20 mouse cellular contexts compared by ENCODE assay signal in the genomic region with DNA sequence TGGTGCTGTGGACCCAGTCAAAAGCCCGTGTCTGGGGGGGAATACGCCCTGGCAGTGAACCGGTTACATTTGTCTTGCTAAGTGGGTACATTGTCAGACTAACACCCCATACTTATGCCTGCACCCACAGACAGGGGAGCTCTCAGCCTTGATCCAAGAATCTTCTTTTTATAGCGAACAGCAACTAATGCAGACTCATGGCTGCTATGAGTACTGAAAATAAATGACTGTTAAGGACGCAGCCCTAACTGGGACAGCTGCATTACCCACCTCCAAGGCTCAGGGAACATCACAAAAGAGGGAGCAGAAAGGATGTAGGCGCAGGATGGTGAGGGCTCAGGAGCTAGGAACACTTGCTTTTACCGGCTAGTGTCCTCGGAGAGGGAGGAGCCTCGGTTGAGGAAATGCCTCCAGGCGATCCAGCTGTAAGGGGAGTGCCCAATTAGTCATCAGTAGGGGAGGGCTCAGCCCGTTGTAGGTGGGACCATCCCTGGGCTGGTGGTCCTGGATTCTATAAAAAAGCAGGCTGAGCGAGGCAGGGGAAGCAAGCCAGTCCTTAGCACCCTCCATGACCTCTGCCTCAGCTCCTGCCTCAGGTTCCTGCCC. TPM values are rescaled to one million over a fixed set of nuclear protein-coding genes. Genes with fewer than 3 reads are reported as not detected.
DNase-seq lines count a peak whose midpoint lies in the region; ATAC-seq and TF ChIP-seq lines count a peak whose summit lies in the region.
"Had no signal": no experiment of that assay in that cellular context is flagged by ENCODE, and none has a peak within 500 bp of the region (broad histone marks: within the 10 kb centered on the region; RNA-seq: fewer than 3 reads in every experiment).

No protein-coding gene starts in this region.

- H3K4me1 ChIP-seq in limb, embryonic 13.5 days, result peaks cover 7% of the 10 kb centered on the region; the same call in 1 of the 2 replicates
- peaks cover 5% of the 10 kb centered on the region; the same call in 1 of the 2 replicates for H3K4me1 ChIP-seq in limb, embryonic 10.5 days
- H3K4me1 ChIP-seq in ES-E14 (ENCODE audit: control insufficient read depth in 2 of 2, insufficient read depth in 2 of 2, low read length in 2 of 2, poor library complexity in 1 of 2), result peaks cover 14 to 21% of the 10 kb centered on the region in 2 experiments
- H3K4me1 ChIP-seq in stomach, postnatal 0 days (replicated peaks; ENCODE audit: control insufficient read depth, insufficient read depth), result no peaks in the 10 kb centered on the region
- H3K4me1 ChIP-seq: embryonic facial prominence, embryonic 15.5 days; liver, embryonic 13.5 days; midbrain, embryonic 10.5 days; neural tube, embryonic 12.5 days had no signal

- no peaks in the 10 kb centered on the region; the same call in 1 of the 2 replicates for H3K27me3 ChIP-seq in limb, embryonic 13.5 days
- H3K27me3 ChIP-seq in limb, embryonic 10.5 days (ENCODE audit: low read depth, poor library complexity, severe bottlenecking), result peaks cover 3% of the 10 kb centered on the region; the same call in 1 of the 2 replicates
- no peaks in the 10 kb centered on the region for H3K27me3 ChIP-seq in stomach, postnatal 0 days (ENCODE audit: control insufficient read depth, insufficient read depth, low read length)
- H3K27me3 ChIP-seq: embryonic facial prominence, embryonic 15.5 days; heart, embryonic 12.5 days; neural tube, embryonic 12.5 days had no signal

- H3K4me3 ChIP-seq in limb, embryonic 13.5 days, result no peak overlapping the region
- H3K4me3 ChIP-seq in limb, embryonic 10.5 days, result no peak overlapping the region
- H3K4me3 ChIP-seq in ES-E14 (ENCODE audit: insufficient read depth in 1 of 2, low read depth in 1 of 2, low read length in 2 of 2, poor library complexity in 1 of 2, severe bottlenecking in 1 of 2), result no peak overlapping the region
- H3K4me3 ChIP-seq in stomach, postnatal 0 days (ENCODE audit: low read depth, low read length), result no peak overlapping the region
- H3K4me3 ChIP-seq: embryonic facial prominence, embryonic 15.5 days; heart, embryonic 12.5 days; liver, embryonic 13.5 days; midbrain, embryonic 10.5 days; neural tube, embryonic 12.5 days had no signal

- no peak overlapping the region for H3K4me2 ChIP-seq in limb, embryonic 13.5 days (replicated peaks)
- H3K4me2 ChIP-seq in stomach, postnatal 0 days (replicated peaks; ENCODE audit: low read depth), result no peak overlapping the region
- H3K4me2 ChIP-seq: embryonic facial prominence, embryonic 15.5 days; heart, embryonic 12.5 days; hindbrain, embryonic 14.5 days; liver, embryonic 13.5 days; neural tube, embryonic 12.5 days had no signal

- 45% methylated on average over 12 of the region's 12 CpGs for WGBS in limb, embryonic 13.5 days
- 49% methylated on average over 12 of the region's 12 CpGs for WGBS in limb, embryonic 10.5 days
- 44% methylated on average over 12 of the region's 12 CpGs for WGBS in stomach, postnatal 0 days

- ATAC-seq in limb, embryonic 13.5 days (ENCODE audit: low FRiP score, low read depth), result 0 out of 2 replicates have a peak, but pooled peaks have one; percentile 24
- peak; percentile 38; the same call in 1 of the 2 replicates for ATAC-seq in stomach, postnatal 0 days (ENCODE audit: low FRiP score, low TSS enrichment)
- ATAC-seq: CD4-positive, CD25-positive, alpha-beta regulatory T cell, adult 4 months; Patski had no signal

- no peak for TF ChIP-seq CTCF in stomach, postnatal 0 days (IDR thresholded peaks at IDR 0.05; ENCODE audit: low read depth)

- in situ Hi-C loops in ES-E14 (cut with MboI; ENCODE audit: low sequenced_read_pairs in 2 of 2, unreplicated experiment in 2 of 2), result no loop called here

- H3K36me3 ChIP-seq in limb, embryonic 13.5 days, result peaks cover 17% of the 10 kb centered on the region
- peaks cover 18% of the 10 kb centered on the region for H3K36me3 ChIP-seq in limb, embryonic 10.5 days
- H3K36me3 ChIP-seq in ES-E14 (ENCODE audit: control insufficient read depth, insufficient read depth, low read length, poor library complexity, severe bottlenecking), result peaks cover 10% of the 10 kb centered on the region
- no peaks in the 10 kb centered on the region for H3K36me3 ChIP-seq in stomach, postnatal 0 days (ENCODE audit: control insufficient read depth, insufficient read depth, low read length)

- TF ChIP-seq EP300 in stomach, postnatal 0 days (optimal IDR thresholded peaks at IDR 0.05), result no peak

- no peak for DNase-seq in limb, embryonic 10.5 days (ENCODE audit: low spot score)
- peak; percentile 77 for DNase-seq in ES-E14 (ENCODE audit: low read depth, low spot score)
- DNase-seq in brain, adult 2 months (ENCODE audit: low read depth, low spot score), result peak; percentile 87
- no peak for DNase-seq in stomach, postnatal 0 days (ENCODE audit: low spot score)
- no peak for DNase-seq in testis, postnatal 10 days (ENCODE audit: low spot score)
- no peak for DNase-seq in urinary bladder, postnatal 10 days (ENCODE audit: low spot score)
- DNase-seq: adrenal gland, postnatal 36 days; cerebellum, adult 9-11 months; kidney, adult 11 months; kidney, postnatal 10 days; liver, embryonic 13.5 days; right cerebral cortex, postnatal 4 days had no signal

- H3K9ac ChIP-seq in limb, embryonic 13.5 days, result no peak overlapping the region
- H3K9ac ChIP-seq in ES-E14 (ENCODE audit: insufficient read depth, low read depth, low read length, poor library complexity, severe bottlenecking), result no peak overlapping the region
- no peak overlapping the region for H3K9ac ChIP-seq in stomach, postnatal 0 days (ENCODE audit: low read length)
- H3K9ac ChIP-seq: embryonic facial prominence, embryonic 15.5 days; heart, embryonic 12.5 days; hindbrain, embryonic 14.5 days; liver, embryonic 13.5 days; neural tube, embryonic 12.5 days had no signal

- no peak overlapping the region for H3K27ac ChIP-seq in limb, embryonic 13.5 days
- no peak overlapping the region for H3K27ac ChIP-seq in limb, embryonic 10.5 days
- H3K27ac ChIP-seq in ES-E14 (ENCODE audit: insufficient read depth, low read depth, low read length, poor library complexity, severe bottlenecking), result no peak overlapping the region
- H3K27ac ChIP-seq in stomach, postnatal 0 days (replicated peaks), result no peak overlapping the region
- H3K27ac ChIP-seq: embryonic facial prominence, embryonic 15.5 days; hindbrain, embryonic 14.5 days; liver, embryonic 13.5 days; midbrain, embryonic 10.5 days; neural tube, embryonic 12.5 days had no signal

- no peaks in the 10 kb centered on the region for H3K9me3 ChIP-seq in limb, embryonic 13.5 days
- H3K9me3 ChIP-seq in limb, embryonic 10.5 days (replicated peaks), result no peaks in the 10 kb centered on the region
- no peaks in the 10 kb centered on the region for H3K9me3 ChIP-seq in ES-E14 (ENCODE audit: control insufficient read depth, insufficient read depth, low read depth, low read length)
- no peaks in the 10 kb centered on the region for H3K9me3 ChIP-seq in stomach, postnatal 0 days (ENCODE audit: control insufficient read depth, low read length)
- H3K9me3 ChIP-seq: embryonic facial prominence, embryonic 15.5 days; heart, embryonic 12.5 days; liver, embryonic 13.5 days; midbrain, embryonic 10.5 days; neural tube, embryonic 12.5 days had no signal

TF ChIP-seq in ES-E14, 5 proteins besides CTCF, POLR2A, EP300 and RAD21:
- TF ChIP-seq HCFC1 (IDR thresholded peaks at IDR 0.05; ENCODE audit: borderline replicate concordance, insufficient read depth, low read length) (no peak), ZC3H11A (IDR thresholded peaks at IDR 0.05; ENCODE audit: borderline replicate concordance, low read depth, low read length) (no peak), CHD2 (IDR thresholded peaks at IDR 0.05; ENCODE audit: low read depth, low read length) (no peak), ZNF384 (IDR thresholded peaks at IDR 0.05; ENCODE audit: low read depth, low read length) (no peak), MAFK (IDR thresholded peaks at IDR 0.05; ENCODE audit: insufficient read depth, low read depth, low read length) (no peak)

RNA-seq across cellular contexts. Expression of gene Rasl10a, which starts 11.5 kb away (rescaled TPM):
- 4.2 and 5.2 TPM in 2 replicates for polyA plus RNA-seq in limb, embryonic 13.5 days (2015; fragmentation: Nextera tagmentation; extraction: Ambion mirVana)
- polyA plus RNA-seq in limb, embryonic 10.5 days (2016; fragmentation: Nextera tagmentation; extraction: Ambion mirVana), result 0.34 and 0.51 TPM in 2 replicates
- total RNA-seq in ES-E14 (2012; rRNA removed), result 1.5 TPM in 2 replicates
- 1.6 and 1.9 TPM in 2 replicates for polyA plus RNA-seq in stomach, postnatal 0 days (2015; fragmentation: Nextera tagmentation; extraction: Ambion mirVana)
- polyA plus RNA-seq: CD4-positive, CD25-positive, alpha-beta regulatory T cell, adult 4 months had no signal

RNA-seq across cellular contexts. Expression of gene Gas2l1, which starts 18.7 kb away (rescaled TPM):
- polyA plus RNA-seq in limb, embryonic 13.5 days (2015; fragmentation: Nextera tagmentation; extraction: Ambion mirVana), result 25.5 and 28.4 TPM in 2 replicates
- polyA plus RNA-seq in limb, embryonic 10.5 days (2016; fragmentation: Nextera tagmentation; extraction: Ambion mirVana), result 27.5 and 34.4 TPM in 2 replicates
- total RNA-seq in ES-E14 (2012; rRNA removed), result 32.7 and 40.9 TPM in 2 replicates
- 21.4 and 24.8 TPM in 2 replicates for polyA plus RNA-seq in stomach, postnatal 0 days (2015; fragmentation: Nextera tagmentation; extraction: Ambion mirVana)

RNA-seq across cellular contexts. Expression of gene Rhbdd3, which starts 52.3 kb away (rescaled TPM):
- polyA plus RNA-seq in limb, embryonic 13.5 days (2015; fragmentation: Nextera tagmentation; extraction: Ambion mirVana), result 25.1 and 25.9 TPM in 2 replicates
- 29.0 and 31.6 TPM in 2 replicates for polyA plus RNA-seq in limb, embryonic 10.5 days (2016; fragmentation: Nextera tagmentation; extraction: Ambion mirVana)
- 33.9 and 40.5 TPM in 2 replicates for total RNA-seq in ES-E14 (2012; rRNA removed)
- polyA plus RNA-seq in stomach, postnatal 0 days (2015; fragmentation: Nextera tagmentation; extraction: Ambion mirVana), result 19.1 and 19.6 TPM in 2 replicates

RNA-seq across cellular contexts. Expression of gene Ewsr1, which starts 52.6 kb away (rescaled TPM):
- polyA plus RNA-seq in limb, embryonic 13.5 days (2015; fragmentation: Nextera tagmentation; extraction: Ambion mirVana), result 920 and 938 TPM in 2 replicates
- polyA plus RNA-seq in limb, embryonic 10.5 days (2016; fragmentation: Nextera tagmentation; extraction: Ambion mirVana), result 893 and 996 TPM in 2 replicates
- total RNA-seq in ES-E14 (2012; rRNA removed), result 396 and 421 TPM in 2 replicates
- polyA plus RNA-seq in stomach, postnatal 0 days (2015; fragmentation: Nextera tagmentation; extraction: Ambion mirVana), result 231 and 235 TPM in 2 replicates

RNA-seq across cellular contexts. Expression of gene Ap1b1, which starts 59.8 kb away (rescaled TPM):
- polyA plus RNA-seq in limb, embryonic 13.5 days (2015; fragmentation: Nextera tagmentation; extraction: Ambion mirVana), result 49.9 and 54.4 TPM in 2 replicates
- 49.2 and 60.2 TPM in 2 replicates for polyA plus RNA-seq in limb, embryonic 10.5 days (2016; fragmentation: Nextera tagmentation; extraction: Ambion mirVana)
- 37.2 and 42.4 TPM in 2 replicates for total RNA-seq in ES-E14 (2012; rRNA removed)
- 41.8 and 43.3 TPM in 2 replicates for polyA plus RNA-seq in stomach, postnatal 0 days (2015; fragmentation: Nextera tagmentation; extraction: Ambion mirVana)

Comparison
In these comparisons a context has a peak if more than half of its experiments do, and no peak if none do; other contexts are left out.
1. DNase-seq: peak in ES-E14 (single experiment) and brain, adult 2 months (single experiment); none in limb, embryonic 10.5 days (single experiment), stomach, postnatal 0 days (single experiment), testis, postnatal 10 days (single experiment) and urinary bladder, postnatal 10 days (single experiment).